Mouse (Mus musculus): ENCODE measurements around the gene Kcnj12.

The Kcnj12 gene

GRCm38 (mm10) chr11:61022550-61023391 is at the start of gene Kcnj12:
TSS of gene Kcnj12 (plus strand) at chr11:61022564.
- DNase-seq (ENCODE audit: low spot score in 2 of 2) = no peak

- DNase-seq (ENCODE audit: low spot score in 2 of 2) = no peak
Observed at GRCm38 (mm10) chr11:60975097-60975496, 47.3 kb upstream of the Kcnj12 start.

GRCm38 (mm10) chr11:60976234-60976633 is 46.1 kb upstream of the Kcnj12 start:
- DNase-seq (ENCODE audit: low spot score in 2 of 2) = no peak

GRCm38 (mm10) chr11:60976742-60977141 is 45.6 kb upstream of the Kcnj12 start:
- DNase-seq (ENCODE audit: low spot score in 2 of 2) = no peak

GRCm38 (mm10) chr11:60977153-60977552 is 45.2 kb upstream of the Kcnj12 start:
- DNase-seq (ENCODE audit: low spot score in 2 of 2) = no peak

- DNase-seq (ENCODE audit: low spot score in 2 of 2) = no peak
Observed at GRCm38 (mm10) chr11:60978658-60979057, 43.7 kb upstream of the Kcnj12 start.

GRCm38 (mm10) chr11:60979788-60980187 is 42.6 kb upstream of the Kcnj12 start:
- DNase-seq (ENCODE audit: low spot score in 2 of 2) = no peak

DNA sequence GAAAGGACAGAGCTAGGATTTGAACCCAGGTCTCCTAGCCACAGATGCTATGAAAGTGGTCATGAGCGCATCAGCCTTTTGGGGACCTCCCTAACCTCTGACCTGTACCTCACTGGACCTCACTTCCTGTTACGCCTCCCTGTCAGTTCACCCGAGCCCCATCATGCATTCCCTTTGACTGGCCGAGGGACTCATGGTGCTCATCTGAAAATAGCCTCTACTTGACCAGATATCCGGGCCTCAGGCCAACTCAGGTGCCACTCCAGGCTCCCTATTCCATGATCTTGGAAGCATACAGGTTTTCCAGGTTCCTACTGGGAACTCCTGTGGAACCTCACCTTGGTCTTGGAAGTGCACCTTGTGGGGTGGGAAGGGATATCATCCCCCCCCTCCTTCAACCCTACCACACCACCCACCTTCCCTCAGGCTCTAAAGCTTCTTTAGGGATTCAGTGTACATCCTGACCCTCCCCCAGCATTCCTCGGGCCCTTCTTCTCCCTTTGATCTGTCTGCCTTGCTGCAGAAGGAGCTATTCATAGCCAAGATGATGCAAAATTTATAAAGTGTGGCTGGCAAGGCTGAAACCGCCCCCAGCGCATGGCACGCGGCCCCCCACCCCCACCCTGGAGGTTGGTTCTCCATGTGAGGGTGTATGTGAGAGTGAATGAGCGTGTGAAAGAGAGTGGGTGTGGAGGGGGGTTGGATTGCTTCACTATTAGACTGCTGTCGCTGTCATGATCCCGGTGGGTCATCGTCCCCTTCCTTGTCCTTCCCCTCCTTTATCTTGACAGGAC is 40.5 kb upstream of the Kcnj12 start:
- peak; percentile 26 to 31 for DNase-seq (ENCODE audit: low spot score in 2 of 2)

DNA sequence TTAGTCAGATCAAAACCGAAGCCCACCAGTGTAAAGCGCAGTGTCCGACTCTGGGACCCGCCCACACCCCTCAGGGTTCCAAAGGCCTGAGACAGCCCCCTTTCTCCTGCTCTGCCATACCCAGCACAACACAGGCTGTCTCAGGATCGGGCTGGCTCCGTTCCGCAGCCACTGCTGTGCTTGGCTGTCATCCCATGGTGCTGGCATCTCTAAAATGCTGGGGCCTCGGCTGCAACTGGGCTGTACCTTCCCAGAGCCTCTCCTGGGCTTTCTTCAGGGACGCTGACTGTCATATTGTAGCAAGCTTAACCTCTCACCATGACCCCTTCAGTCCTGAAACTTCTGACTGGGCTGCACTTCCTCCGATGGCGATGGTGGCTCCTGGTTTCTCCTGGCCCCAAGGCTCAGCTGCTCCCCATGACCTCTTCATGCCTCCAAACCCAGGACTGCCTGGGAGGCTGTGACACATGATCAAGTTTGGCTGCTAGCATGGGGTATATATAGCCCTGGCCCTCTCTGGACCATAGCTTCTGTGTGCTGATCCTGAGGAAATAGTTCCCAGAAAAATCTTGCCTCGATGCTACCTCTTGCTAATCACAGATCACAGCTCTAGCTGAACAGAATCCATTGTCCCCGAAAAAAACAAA is 37.3 kb upstream of the Kcnj12 start:
- peak in 1 of 2 experiments; percentile 46 for DNase-seq (ENCODE audit: low spot score in 2 of 2)

GRCm38 (mm10) chr11:60990428-60990827 is 31.9 kb upstream of the Kcnj12 start:
- no peak for DNase-seq (ENCODE audit: low spot score in 2 of 2)

DNA sequence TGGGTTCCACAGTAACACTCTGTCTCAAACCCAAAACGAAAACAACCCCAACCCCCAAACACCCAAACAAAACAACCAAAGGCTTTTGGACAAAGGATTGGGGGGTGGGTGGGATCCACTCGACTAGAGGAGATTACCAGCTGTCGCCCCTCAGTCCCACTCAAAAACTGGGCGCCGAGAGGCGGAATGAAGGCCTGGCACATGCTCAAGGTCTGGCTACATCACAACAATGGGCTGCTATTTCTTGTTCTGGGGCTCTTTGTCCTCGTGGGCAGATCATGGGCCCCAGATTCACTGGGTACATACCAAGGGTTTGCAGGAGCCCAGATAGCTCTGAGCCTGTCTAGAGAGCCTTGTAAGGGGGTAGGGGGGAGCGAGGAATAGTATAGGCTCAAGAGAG is 19.6 kb upstream of the Kcnj12 start:
- no peak for DNase-seq (ENCODE audit: low spot score in 2 of 2)

- no peak for DNase-seq (ENCODE audit: low spot score in 2 of 2)
Observed at GRCm38 (mm10) chr11:61004046-61004445, 18.3 kb upstream of the Kcnj12 start.

DNA sequence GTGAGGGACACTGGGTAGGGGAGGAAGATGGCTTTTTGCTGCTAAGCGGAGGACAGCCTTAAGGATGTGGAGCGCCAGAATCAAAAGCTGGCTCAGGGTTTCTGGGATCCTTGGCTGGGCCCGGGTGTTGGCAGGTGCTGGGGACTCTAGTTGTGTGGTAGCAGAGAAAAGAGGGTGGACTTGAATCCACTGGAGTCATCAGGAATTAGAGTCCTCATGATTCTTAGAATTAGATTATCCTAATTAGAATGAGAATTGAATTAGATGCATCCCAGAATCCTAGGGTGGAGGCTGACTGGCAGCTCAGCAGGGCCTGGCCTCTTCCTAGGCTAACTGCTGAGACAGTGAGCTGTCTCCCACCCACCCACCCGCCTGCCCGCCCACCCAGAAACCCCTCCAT is 17.6 kb upstream of the Kcnj12 start:
- DNase-seq (ENCODE audit: low spot score in 2 of 2) = no peak

- DNase-seq (ENCODE audit: low spot score in 2 of 2) = no peak
Observed at GRCm38 (mm10) chr11:61005345-61005744, 17.0 kb upstream of the Kcnj12 start.

GRCm38 (mm10) chr11:61011736-61012294 is 10.5 kb upstream of the Kcnj12 start:
- no peak for DNase-seq (ENCODE audit: low spot score in 2 of 2)

- DNase-seq (ENCODE audit: low spot score in 2 of 2) = no peak
Observed at GRCm38 (mm10) chr11:61016866-61017398, 5.4 kb upstream of the Kcnj12 start.

GRCm38 (mm10) chr11:61021129-61021528 is 1.2 kb upstream of the Kcnj12 start:
- no peak for DNase-seq (ENCODE audit: low spot score in 2 of 2)

DNA sequence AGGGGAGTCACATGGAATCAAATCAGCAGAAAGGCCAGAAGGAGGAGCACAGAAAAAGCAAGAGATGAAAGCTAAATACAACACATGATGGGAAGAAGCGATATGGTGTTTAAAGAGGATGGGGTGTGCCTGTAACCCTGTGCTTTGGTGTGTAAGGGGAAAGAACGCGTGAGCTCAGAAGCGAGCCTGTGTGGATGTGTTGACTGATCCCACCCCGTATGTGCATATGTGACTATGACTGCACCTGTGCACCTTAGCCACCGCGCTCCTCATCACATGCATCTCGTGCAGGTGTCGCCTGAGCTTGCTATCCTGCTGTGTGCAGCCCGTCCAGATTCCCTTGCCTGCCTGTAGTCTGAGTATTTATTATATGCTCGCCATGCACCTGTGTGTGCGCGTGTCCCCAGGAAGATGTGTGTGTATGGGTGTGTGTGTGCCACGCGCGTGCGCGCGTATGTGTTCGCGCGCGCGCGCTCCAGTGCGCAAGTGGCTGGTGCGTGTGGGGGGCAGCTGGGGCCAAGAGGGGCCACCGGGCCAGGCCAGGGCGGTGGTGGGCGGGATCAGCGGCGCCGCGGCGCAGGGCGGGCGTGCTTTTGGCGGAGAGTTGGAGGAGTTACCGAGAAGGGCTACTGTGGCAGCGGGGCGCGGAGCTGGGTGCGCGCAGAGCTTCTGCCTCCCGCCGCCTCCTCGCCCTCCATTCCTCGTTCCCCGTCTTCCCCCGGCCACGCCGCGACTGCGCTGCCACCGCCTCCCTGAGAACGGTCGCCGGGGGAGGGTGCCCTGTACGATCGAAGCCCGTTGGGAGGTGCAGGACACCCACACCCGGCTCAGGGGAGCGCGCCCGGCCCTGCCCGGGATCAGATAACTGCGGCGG is 451 bp upstream of the Kcnj12 start:
- DNase-seq (ENCODE audit: low spot score in 2 of 2) = peak in 1 of 2 experiments; percentile 33

- DNase-seq (ENCODE audit: low spot score in 2 of 2) = no peak
Observed at GRCm38 (mm10) chr11:61023416-61024200, 1.2 kb downstream of the Kcnj12 start.

DNA sequence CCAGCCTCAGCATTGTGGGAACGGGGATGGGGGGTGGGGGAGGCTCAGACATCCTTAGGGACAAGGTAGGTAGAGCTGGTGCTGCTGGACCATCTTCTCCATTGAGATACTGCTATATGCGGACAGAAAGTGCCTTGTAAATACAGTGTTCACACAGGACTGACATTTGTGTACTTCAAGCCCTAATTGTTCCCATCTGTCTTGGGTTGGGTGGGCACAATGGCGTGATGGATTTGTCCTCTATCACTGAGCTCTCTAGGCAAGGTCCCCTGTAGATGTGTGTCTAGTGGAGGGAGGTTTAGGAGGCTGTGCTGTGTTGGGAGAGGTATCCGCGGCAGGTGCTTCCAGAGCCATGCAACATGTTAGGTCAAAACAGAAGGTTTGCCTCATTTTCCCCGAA is 2.0 kb downstream of the Kcnj12 start:
- no peak for DNase-seq (ENCODE audit: low spot score in 2 of 2)
